Mouse (Mus musculus) MN1 (cell line): ENCODE data around the gene Lrch1.

Experiments used
- DNase-seq: peaks from one replicate; pipeline ENCODE4 v3.0.0-alpha.2; 2016; ENCODE audit warnings: low spot score

Gene Lrch1

GRCm38 (mm10) chr14:74893085-74893648, 54.5 kb downstream of the Lrch1 start:
- no peak for DNase-seq

- DNase-seq, result no peak
Measured at GRCm38 (mm10) chr14:74889304-74889703, 58.4 kb downstream of the Lrch1 start.

- DNase-seq, result no peak
Measured at GRCm38 (mm10) chr14:74888103-74888502, 59.6 kb downstream of the Lrch1 start.

GRCm38 (mm10) chr14:74886453-74886852, 61.2 kb downstream of the Lrch1 start:
- DNase-seq, result no peak

- no peak for DNase-seq
Measured at GRCm38 (mm10) chr14:74884920-74885319, 62.8 kb downstream of the Lrch1 start.

- peak; percentile 46 for DNase-seq
Measured at GRCm38 (mm10) chr14:74884024-74884680, 63.5 kb downstream of the Lrch1 start.

GRCm38 (mm10) chr14:74883204-74883603, 64.5 kb downstream of the Lrch1 start:
- no peak for DNase-seq

- no peak for DNase-seq
Measured at GRCm38 (mm10) chr14:74882754-74883153, 64.9 kb downstream of the Lrch1 start.

GRCm38 (mm10) chr14:74880868-74881267, 66.8 kb downstream of the Lrch1 start:
- DNase-seq, result no peak

GRCm38 (mm10) chr14:74879480-74879879, 68.2 kb downstream of the Lrch1 start:
- DNase-seq, result no peak

- DNase-seq, result no peak
Measured at GRCm38 (mm10) chr14:74877287-74877686, 70.4 kb downstream of the Lrch1 start.

- DNase-seq, result no peak
Measured at GRCm38 (mm10) chr14:74871220-74871619, 76.5 kb downstream of the Lrch1 start.

GRCm38 (mm10) chr14:74868902-74869230, 78.8 kb downstream of the Lrch1 start:
- no peak for DNase-seq

- no peak for DNase-seq
Measured at GRCm38 (mm10) chr14:74868188-74868901, 79.3 kb downstream of the Lrch1 start.

GRCm38 (mm10) chr14:74867076-74868042, 80.3 kb downstream of the Lrch1 start:
- DNase-seq, result no peak

GRCm38 (mm10) chr14:74865738-74866137, 81.9 kb downstream of the Lrch1 start:
- no peak for DNase-seq

- DNase-seq, result no peak
Measured at GRCm38 (mm10) chr14:74864805-74865483, 82.7 kb downstream of the Lrch1 start.

GRCm38 (mm10) chr14:74861456-74861855, 86.2 kb downstream of the Lrch1 start:
- no peak for DNase-seq

- DNase-seq, result no peak
Measured at GRCm38 (mm10) chr14:74859154-74859553, 88.5 kb downstream of the Lrch1 start.

GRCm38 (mm10) chr14:74855429-74855828, 92.2 kb downstream of the Lrch1 start:
- DNase-seq, result no peak

- no peak for DNase-seq
Measured at GRCm38 (mm10) chr14:74853759-74854100, 93.9 kb downstream of the Lrch1 start.
